Mouse (Mus musculus) spleen, postnatal 10 days (tissue): ENCODE measurements around the gene St7.

ENCODE experiments used
- DNase-seq, 2 experiments: peaks; one replicate each; pipeline ENCODE4 v3.0.0; 2021 to 2022; ENCODE audit warnings: low spot score in 2 of 2

The St7 gene

DNA sequence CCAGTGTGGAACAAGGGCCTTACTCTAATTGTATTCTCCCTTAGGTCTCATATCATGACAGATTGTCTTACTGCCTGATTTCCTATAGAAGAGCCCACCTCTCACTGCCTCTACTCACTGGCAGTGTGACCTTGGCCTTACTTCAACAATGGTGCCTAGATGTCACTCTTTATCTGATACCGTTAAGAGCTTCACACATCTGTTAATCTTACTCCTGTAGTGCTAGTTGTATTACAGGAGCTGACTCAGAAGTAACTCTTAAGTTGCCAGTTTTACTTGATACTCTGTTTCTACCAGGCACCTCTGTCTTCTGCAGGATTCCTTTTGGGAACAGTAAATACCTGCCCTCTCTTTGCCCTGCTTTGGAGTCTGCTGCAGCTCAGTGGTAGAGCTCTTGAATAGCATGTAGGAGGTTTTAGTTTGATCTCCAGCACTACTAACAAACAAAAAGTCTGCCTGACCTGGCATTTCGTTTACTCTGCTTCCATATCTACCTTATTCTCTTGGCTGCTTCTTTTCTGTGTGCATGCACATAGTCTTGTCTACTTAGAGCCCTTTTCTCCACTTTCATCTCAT lies 121.4 kb downstream of the St7 start:
- DNase-seq: no peak

DNA sequence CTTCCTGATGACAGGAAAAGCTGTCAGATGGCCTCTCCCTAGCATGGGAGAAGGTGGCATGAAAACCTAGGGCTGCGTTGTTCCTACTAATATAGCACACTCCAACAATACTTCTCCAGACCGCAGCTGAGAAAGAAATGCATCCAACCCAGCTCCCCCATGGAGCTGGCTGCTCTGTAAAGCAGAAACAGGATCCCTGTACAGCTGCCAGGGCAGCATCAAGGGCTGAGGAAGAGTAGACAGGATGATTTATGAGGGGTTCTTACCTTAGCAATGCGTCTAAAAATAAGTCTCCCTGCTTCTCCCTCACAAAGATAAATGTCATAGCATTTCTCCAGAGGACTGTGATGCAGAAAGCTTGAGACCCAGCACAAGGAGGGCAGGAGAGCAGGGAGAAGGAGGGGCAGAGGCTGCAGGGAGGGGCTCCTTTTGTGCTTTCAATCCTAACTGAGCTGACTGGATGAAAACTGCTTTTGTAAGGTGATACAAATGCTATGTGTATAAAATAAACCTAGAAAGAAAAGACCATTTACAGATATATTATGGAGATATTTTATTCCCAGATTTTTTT lies 124.2 kb downstream of the St7 start:
- DNase-seq: no peak

DNA sequence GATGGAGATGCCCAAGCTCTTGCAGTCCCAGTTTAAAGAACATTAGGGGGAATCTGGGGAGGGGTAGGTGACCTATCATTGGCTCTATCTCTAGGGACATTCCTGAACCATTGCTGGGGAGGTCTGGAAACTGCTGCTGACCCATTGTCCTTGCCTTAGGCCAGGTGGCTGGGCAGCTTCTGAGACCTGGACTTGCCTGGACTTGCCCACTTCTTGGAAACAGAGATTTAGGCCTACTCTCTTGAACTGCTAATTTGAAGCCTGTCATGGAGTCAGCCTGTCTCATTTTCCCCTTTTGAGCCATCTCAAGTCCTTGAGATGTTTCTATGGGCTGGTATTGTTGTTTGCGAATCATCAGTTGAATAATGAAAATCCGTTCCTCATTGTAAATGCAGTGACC lies 130.9 kb downstream of the St7 start:
- no peak for DNase-seq

GRCm38 (mm10) chr6:17824735-17825134 lies 132.0 kb downstream of the St7 start:
- DNase-seq: no peak

DNA sequence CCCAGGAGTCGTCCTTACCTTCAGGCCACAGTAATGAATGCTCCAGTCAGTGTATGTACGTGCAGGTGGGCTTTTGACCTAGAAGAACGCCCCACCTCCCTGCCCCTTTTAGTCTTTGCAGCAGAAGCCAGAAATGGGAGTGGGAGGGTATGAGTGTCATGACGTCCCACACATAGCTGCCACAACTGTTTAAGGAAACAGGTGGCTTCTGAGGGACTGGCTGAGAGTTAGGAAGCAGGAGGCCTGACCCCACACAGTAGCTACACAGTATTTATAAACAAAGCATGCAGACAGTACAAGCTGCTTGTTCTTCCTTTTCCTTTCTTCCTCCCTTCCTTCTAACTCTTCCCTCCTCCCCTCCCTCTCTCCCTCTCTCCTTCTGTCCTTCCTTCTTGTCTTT lies 135.6 kb downstream of the St7 start:
- DNase-seq: no peak

DNA sequence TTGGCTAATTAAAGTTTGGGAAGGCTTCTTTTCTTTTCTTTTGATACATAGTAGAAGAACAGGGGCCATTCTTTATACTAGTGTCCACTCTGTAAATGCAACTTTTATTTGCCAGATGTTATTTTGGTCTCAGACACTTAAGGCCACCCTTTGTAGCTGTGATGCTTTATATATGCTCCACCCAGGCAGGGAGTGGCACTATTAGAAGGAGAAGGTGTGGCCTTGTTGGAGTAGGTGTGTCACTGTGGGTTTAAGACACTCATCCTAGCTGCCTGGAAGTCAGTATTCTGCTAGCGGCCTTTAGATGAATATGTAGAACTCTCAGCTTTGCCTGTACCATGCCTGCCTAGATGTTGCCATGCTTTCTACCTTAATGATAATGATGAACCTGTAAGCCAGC lies 137.2 kb downstream of the St7 start:
- DNase-seq: no peak

- DNase-seq: peak; percentile 66 to 87
These were observed 141.8 kb downstream of the St7 start for GRCm38 (mm10) chr6:17834493-17834892.

GRCm38 (mm10) chr6:17835693-17836092 lies 143.0 kb downstream of the St7 start:
- DNase-seq: no peak

- no peak for DNase-seq
These were observed 144.9 kb downstream of the St7 start for GRCm38 (mm10) chr6:17837676-17838075.

- DNase-seq: no peak
These were observed 147.7 kb downstream of the St7 start for GRCm38 (mm10) chr6:17840431-17840830.

- peak; percentile 37 to 74 for DNase-seq
These were observed 150.0 kb downstream of the St7 start for GRCm38 (mm10) chr6:17842759-17843158.

DNA sequence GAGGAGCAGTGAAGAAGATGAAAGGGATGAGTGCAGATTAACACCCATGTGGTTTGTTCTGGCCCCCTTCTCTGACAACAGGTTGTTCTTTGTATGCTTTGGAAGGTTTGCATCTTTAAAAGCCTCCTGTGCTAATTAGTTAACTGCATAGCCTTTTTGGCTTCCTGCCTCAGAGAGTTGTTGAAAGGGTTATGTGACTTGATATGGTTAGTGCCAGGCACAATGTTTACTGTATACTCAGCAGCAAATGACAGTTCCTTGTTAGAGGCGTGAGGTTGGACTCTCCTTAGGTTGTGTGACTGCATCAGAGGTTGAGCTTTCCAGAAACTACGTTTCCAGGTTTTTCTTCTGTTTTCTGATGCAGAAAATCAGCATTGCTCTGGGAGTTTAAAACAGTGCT lies 158.6 kb downstream of the St7 start:
- DNase-seq: no peak

GRCm38 (mm10) chr6:17853587-17854274 lies 161.0 kb downstream of the St7 start:
- DNase-seq: no peak

- no peak for DNase-seq
These were observed 162.9 kb downstream of the St7 start for GRCm38 (mm10) chr6:17855616-17856015.

DNA sequence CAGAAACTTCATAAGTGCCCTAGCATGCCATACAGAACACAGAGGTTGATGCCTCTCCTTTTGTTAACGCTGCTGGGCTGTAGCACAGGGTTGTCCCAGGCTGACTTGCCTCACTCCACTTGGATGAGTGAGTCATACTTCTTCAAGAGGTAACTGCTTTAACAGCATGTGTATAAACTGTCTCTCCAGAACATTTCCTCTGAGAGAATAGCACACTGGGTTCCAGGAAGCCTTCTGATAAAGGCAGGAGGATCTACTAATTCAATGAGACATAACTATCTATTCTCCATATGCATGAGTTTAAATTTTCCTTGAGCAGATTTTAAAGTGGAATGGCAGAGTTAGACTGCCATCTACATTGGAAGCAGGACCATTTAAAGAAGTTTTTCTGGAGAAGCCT lies 166.8 kb downstream of the St7 start:
- no peak for DNase-seq

- DNase-seq: no peak
These were observed 167.7 kb downstream of the St7 start for GRCm38 (mm10) chr6:17860463-17860862.

GRCm38 (mm10) chr6:17867796-17868195 lies 175.1 kb downstream of the St7 start:
- DNase-seq: no peak

- DNase-seq: no peak
These were observed 179.2 kb downstream of the St7 start for GRCm38 (mm10) chr6:17871831-17872372.

DNA sequence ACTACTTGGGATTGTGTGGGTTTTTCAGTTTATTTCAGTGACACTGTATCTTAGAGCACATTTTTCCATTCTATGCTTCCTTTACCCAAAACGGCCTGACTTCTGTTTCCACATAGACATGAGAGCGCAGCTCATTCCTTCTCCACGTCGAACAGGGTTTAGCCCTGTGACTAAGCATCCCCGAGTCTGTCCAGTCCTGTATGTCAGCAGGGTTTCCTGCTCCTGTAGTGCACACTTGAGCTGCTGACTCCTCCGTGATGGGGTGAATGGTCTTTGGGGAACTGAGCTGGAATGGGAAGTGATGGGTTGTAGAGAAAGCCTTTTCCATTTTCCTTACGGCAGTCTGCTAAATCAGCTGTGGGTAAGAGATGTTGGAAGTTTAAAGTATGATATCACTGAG lies 182.9 kb downstream of the St7 start:
- DNase-seq: no peak

- DNase-seq: no peak
These were observed 183.4 kb downstream of the St7 start for GRCm38 (mm10) chr6:17876023-17876613.

DNA sequence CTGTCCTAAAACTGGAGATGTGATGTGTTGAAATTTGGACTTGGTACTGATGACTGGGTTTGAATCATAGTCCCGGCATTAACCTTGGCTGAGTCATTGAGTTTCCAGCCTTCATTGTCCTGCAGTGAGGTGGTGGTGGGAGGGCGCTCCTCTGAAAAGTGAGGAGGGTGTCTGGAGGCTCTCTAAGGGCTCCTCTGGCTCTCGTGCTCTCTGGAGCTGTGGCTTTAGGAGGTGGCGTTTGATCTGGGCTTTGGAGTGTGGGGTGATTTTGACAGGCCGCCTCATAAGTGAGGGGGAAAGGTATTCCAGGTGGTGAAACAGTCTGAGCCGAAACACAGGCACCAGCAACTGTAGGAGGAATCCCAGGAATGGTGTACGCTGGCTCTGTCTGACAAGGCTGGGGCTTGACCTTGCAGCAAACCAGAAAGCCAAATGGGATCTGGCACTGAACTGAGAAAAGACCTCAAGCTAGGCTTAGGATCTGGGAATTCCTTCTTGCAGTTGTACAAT lies 184.0 kb downstream of the St7 start:
- DNase-seq: no peak

DNA sequence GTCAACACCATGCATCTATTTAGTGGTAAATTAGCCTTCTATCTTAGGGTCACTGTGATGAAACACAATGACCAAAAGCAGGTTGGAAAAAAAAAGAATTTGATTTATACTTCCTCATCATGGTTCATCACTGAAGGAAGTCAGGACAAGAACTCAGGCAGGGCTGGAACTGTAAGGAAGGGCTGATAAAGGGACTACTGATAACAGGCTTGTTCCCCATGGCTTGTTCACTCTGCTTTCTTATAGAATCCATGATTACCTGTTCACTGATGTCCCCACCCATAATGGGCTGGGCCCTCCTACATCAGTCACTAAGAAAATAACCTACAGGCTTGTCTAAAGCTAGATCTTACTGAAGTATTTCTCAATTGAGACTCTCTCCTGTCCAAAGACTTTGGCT lies 190.2 kb downstream of the St7 start:
- DNase-seq: no peak

DNA sequence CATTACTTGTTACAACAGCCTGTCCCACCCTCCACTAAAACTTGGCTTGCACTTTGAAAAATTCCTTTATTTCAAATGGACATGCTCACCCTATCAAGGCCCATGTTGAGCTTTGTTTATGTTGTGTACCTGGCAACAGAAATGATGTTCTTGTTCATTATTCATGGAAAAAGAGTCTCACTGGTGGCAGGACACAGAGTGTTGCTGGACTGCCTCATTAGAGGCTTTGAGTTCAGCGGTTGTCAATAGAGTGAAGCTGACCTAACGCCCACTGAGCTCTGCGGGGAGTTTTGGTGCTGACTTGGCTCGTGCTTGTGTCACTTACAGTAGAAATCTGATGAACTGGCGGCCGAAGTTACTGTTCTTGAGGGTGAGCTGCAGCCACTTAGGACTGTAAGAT lies 195.0 kb downstream of the St7 start:
- no peak for DNase-seq
